Mouse (Mus musculus): ENCODE results near the gene Gnai3.

GRCm38 (mm10) chr3:108089916-108090315, 56.0 kb downstream of the Gnai3 start:
- TF ChIP-seq POLR2A (IDR thresholded peaks at IDR 0.05; ENCODE audit: insufficient read length, low read depth) (no peak), POLR2AphosphoS2 (IDR thresholded peaks at IDR 0.05; ENCODE audit: insufficient read length, low read depth) (no peak), E2F4 (IDR thresholded peaks at IDR 0.05; ENCODE audit: insufficient read depth) (no peak), MAX (IDR thresholded peaks at IDR 0.05; ENCODE audit: low read depth) (no peak), USF1 (IDR thresholded peaks at IDR 0.05; ENCODE audit: low read depth) (no peak), MYOG (IDR thresholded peaks at IDR 0.05; ENCODE audit: control insufficient read depth in 1 of 3, insufficient read depth in 1 of 3, insufficient read length in 2 of 3, low read depth in 2 of 3) (no peak), TCF12 (IDR thresholded peaks at IDR 0.05; ENCODE audit: insufficient read depth, poor library complexity, severe bottlenecking) (no peak), CEBPB (IDR thresholded peaks at IDR 0.05; ENCODE audit: insufficient read depth, poor library complexity, severe bottlenecking) (no peak), MYOD1 (IDR thresholded peaks at IDR 0.05; ENCODE audit: control insufficient read depth in 1 of 3, insufficient read length in 2 of 3, low read depth in 2 of 3) (no peak), TCF3 (IDR thresholded peaks at IDR 0.05; ENCODE audit: insufficient read length, low read depth) (no peak), SRF (IDR thresholded peaks at IDR 0.05; ENCODE audit: control insufficient read depth, insufficient read length, low read depth) (no peak)
